Mouse (Mus musculus): Measurements from ENCODE around the gene Pgm5. TPM values are rescaled to one million over a fixed set of nuclear protein-coding genes. Genes with fewer than 3 reads are reported as not detected.

The Pgm5 gene
- 0.28 and 0.32 TPM in 2 replicates for polyA plus RNA-seq (2012; rRNA removed)
- 0.08 TPM in 1 of 2 replicates, not detected in the other for polyA plus RNA-seq (2014; fragmentation: Nextera tagmentation; extraction: Ambion mirVana)

GRCm38 (mm10) chr19:24861612-24862451 lies at the start of gene Pgm5:
Gene Pgm5, minus strand, starts transcription at chr19:24861855.
- ATAC-seq (ENCODE audit: insufficient read depth) (no peak), DNase-seq (ENCODE audit: low read depth in 3 of 3, low spot score in 3 of 3) (no peak)
- peak within 1 kb of the TSS; percentile 10 to 31 for H3K4me3 ChIP-seq (ENCODE audit: insufficient read depth in 1 of 2, low read depth in 2 of 2, low read length in 2 of 2)
- H3K4me1 ChIP-seq (replicated peaks; ENCODE audit: control insufficient read depth in 2 of 2, insufficient read depth in 2 of 2, low read length in 1 of 2): no peaks in the 10 kb centered on the region
- H3K4me2 ChIP-seq (ENCODE audit: low read depth): peak within 1 kb of the TSS; percentile 38
- TF ChIP-seq CTCF (IDR thresholded peaks at IDR 0.05; ENCODE audit: low read depth) (no peak), EP300 (IDR thresholded peaks at IDR 0.05; ENCODE audit: low read depth) (no peak)
- 2% methylated on average over 33 of the region's 39 CpGs for WGBS (ENCODE audit: insufficient replicate concordance)
- H3K9ac ChIP-seq (replicated peaks): no peak within 1 kb of the TSS
- no peaks in the 10 kb centered on the region for H3K36me3 ChIP-seq (replicated peaks; ENCODE audit: control insufficient read depth, insufficient read depth, low read depth)
- peaks cover 14% of the 10 kb centered on the region for H3K27me3 ChIP-seq (ENCODE audit: control insufficient read depth, insufficient read depth, low read length)
- no peak within 1 kb of the TSS for H3K27ac ChIP-seq
- H3K9me3 ChIP-seq (ENCODE audit: control insufficient read depth, low read length): no peaks in the 10 kb centered on the region

- TF ChIP-seq CTCF (IDR thresholded peaks at IDR 0.05; ENCODE audit: low read depth) (no peak), EP300 (IDR thresholded peaks at IDR 0.05; ENCODE audit: low read depth) (no peak)
- no peak for DNase-seq (ENCODE audit: low read depth in 3 of 3, low spot score in 3 of 3)
- H3K4me2 ChIP-seq (ENCODE audit: low read depth): no peak overlapping the region
- no peak overlapping the region for H3K27ac ChIP-seq
- H3K36me3 ChIP-seq (replicated peaks; ENCODE audit: control insufficient read depth, insufficient read depth, low read depth): no peaks in the 10 kb centered on the region
- H3K4me1 ChIP-seq (replicated peaks; ENCODE audit: control insufficient read depth in 2 of 2, insufficient read depth in 2 of 2, low read length in 1 of 2): no peaks in the 10 kb centered on the region
- H3K9ac ChIP-seq (replicated peaks): no peak overlapping the region
- H3K9me3 ChIP-seq (ENCODE audit: control insufficient read depth, low read length): no peaks in the 10 kb centered on the region
- H3K4me3 ChIP-seq (ENCODE audit: insufficient read depth in 1 of 2, low read depth in 2 of 2, low read length in 2 of 2): no peak overlapping the region
- ATAC-seq (ENCODE audit: insufficient read depth): no peak
- WGBS (ENCODE audit: insufficient replicate concordance): 68% methylated on average over 3 of the region's 3 CpGs
- peaks cover 4% of the 10 kb centered on the region for H3K27me3 ChIP-seq (ENCODE audit: control insufficient read depth, insufficient read depth, low read length)
These were observed 46.9 kb upstream of the Pgm5 start for GRCm38 (mm10) chr19:24908385-24909155.

- Histone ChIP-seq H3K4me3 (ENCODE audit: insufficient read depth in 1 of 2, low read depth in 2 of 2, low read length in 2 of 2) (no peak overlapping the region), H3K4me2 (ENCODE audit: low read depth) (no peak overlapping the region), H3K9ac (replicated peaks) (no peak overlapping the region), H3K36me3 (replicated peaks; ENCODE audit: control insufficient read depth, insufficient read depth, low read depth) (no peaks in the 10 kb centered on the region), H3K27ac (no peak overlapping the region), H3K27me3 (ENCODE audit: control insufficient read depth, insufficient read depth, low read length) (peaks cover 12% of the 10 kb centered on the region), H3K4me1 (replicated peaks; ENCODE audit: control insufficient read depth in 2 of 2, insufficient read depth in 2 of 2, low read length in 1 of 2) (no peaks in the 10 kb centered on the region), H3K9me3 (ENCODE audit: control insufficient read depth, low read length) (no peaks in the 10 kb centered on the region)
- TF ChIP-seq EP300 (IDR thresholded peaks at IDR 0.05; ENCODE audit: low read depth) (no peak), CTCF (IDR thresholded peaks at IDR 0.05; ENCODE audit: low read depth) (no peak)
- WGBS (ENCODE audit: insufficient replicate concordance): 45% methylated on average over 4 of the region's 6 CpGs
- no peak for ATAC-seq (ENCODE audit: insufficient read depth)
- DNase-seq (ENCODE audit: low read depth in 3 of 3, low spot score in 3 of 3): no peak
These were observed 46.0 kb upstream of the Pgm5 start for GRCm38 (mm10) chr19:24907655-24908054.

GRCm38 (mm10) chr19:24902821-24903220 lies 41.2 kb upstream of the Pgm5 start:
- Histone ChIP-seq H3K9ac (replicated peaks) (no peak overlapping the region), H3K27ac (no peak overlapping the region), H3K4me1 (replicated peaks; ENCODE audit: control insufficient read depth in 2 of 2, insufficient read depth in 2 of 2, low read length in 1 of 2) (no peaks in the 10 kb centered on the region), H3K9me3 (ENCODE audit: control insufficient read depth, low read length) (no peaks in the 10 kb centered on the region), H3K4me3 (ENCODE audit: insufficient read depth in 1 of 2, low read depth in 2 of 2, low read length in 2 of 2) (no peak overlapping the region), H3K4me2 (ENCODE audit: low read depth) (no peak overlapping the region), H3K36me3 (replicated peaks; ENCODE audit: control insufficient read depth, insufficient read depth, low read depth) (no peaks in the 10 kb centered on the region), H3K27me3 (ENCODE audit: control insufficient read depth, insufficient read depth, low read length) (peaks cover 60% of the 10 kb centered on the region)
- ATAC-seq (ENCODE audit: insufficient read depth) (no peak), DNase-seq (ENCODE audit: low read depth in 3 of 3, low spot score in 3 of 3) (no peak)
- 34% methylated on average over 2 of the region's 2 CpGs for WGBS (ENCODE audit: insufficient replicate concordance)
- TF ChIP-seq EP300 (IDR thresholded peaks at IDR 0.05; ENCODE audit: low read depth): no peak
- TF ChIP-seq CTCF (IDR thresholded peaks at IDR 0.05; ENCODE audit: low read depth): no peak

GRCm38 (mm10) chr19:24902256-24902655 lies 40.6 kb upstream of the Pgm5 start:
- Histone ChIP-seq H3K4me2 (ENCODE audit: low read depth) (no peak overlapping the region), H3K36me3 (replicated peaks; ENCODE audit: control insufficient read depth, insufficient read depth, low read depth) (no peaks in the 10 kb centered on the region), H3K27me3 (ENCODE audit: control insufficient read depth, insufficient read depth, low read length) (peaks cover 66% of the 10 kb centered on the region), H3K4me3 (ENCODE audit: insufficient read depth in 1 of 2, low read depth in 2 of 2, low read length in 2 of 2) (no peak overlapping the region), H3K27ac (no peak overlapping the region), H3K4me1 (replicated peaks; ENCODE audit: control insufficient read depth in 2 of 2, insufficient read depth in 2 of 2, low read length in 1 of 2) (no peaks in the 10 kb centered on the region), H3K9ac (replicated peaks) (no peak overlapping the region), H3K9me3 (ENCODE audit: control insufficient read depth, low read length) (no peaks in the 10 kb centered on the region)
- TF ChIP-seq EP300 (IDR thresholded peaks at IDR 0.05; ENCODE audit: low read depth) (no peak), CTCF (IDR thresholded peaks at IDR 0.05; ENCODE audit: low read depth) (no peak)
- DNase-seq (ENCODE audit: low read depth in 3 of 3, low spot score in 3 of 3) (no peak), ATAC-seq (ENCODE audit: insufficient read depth) (no peak)
- WGBS (ENCODE audit: insufficient replicate concordance): 2% methylated on average over 2 of the region's 2 CpGs
